Mouse (Mus musculus) spleen, adult 2 months (tissue): ENCODE measurements around the gene Dqx1. TPM values are rescaled to one million over a fixed set of nuclear protein-coding genes. Genes with fewer than 3 reads are reported as not detected.

Experiments used
- DNase-seq, 2 experiments: peaks; one replicate each; pipeline versions ENCODE4 v3.0.0 to v3.0.0-alpha.2; 2012 to 2021; ENCODE audit warnings: low spot score in 2 of 2, low read depth in 1 of 2
- H3K27ac ChIP-seq: fragments of 200-500 bp; 2 replicates; pipeline ENCODE4 v1.5.1; 2012; ENCODE audit warnings: low read length, inconsistent platforms; ENCODE audit not compliant: insufficient read depth
- H3K27me3 ChIP-seq: fragments of 200-500 bp; 2 replicates; pipeline ENCODE4 v1.6.1; 2012; ENCODE audit warnings: mild to moderate bottlenecking, moderate library complexity, low read length, inconsistent platforms; ENCODE audit not compliant: control insufficient read depth, insufficient read depth
- H3K36me3 ChIP-seq: fragments of 200-500 bp; 2 replicates; pipeline ENCODE4 v1.6.1; 2012; ENCODE audit warnings: mild to moderate bottlenecking, low read length, inconsistent platforms; ENCODE audit not compliant: control insufficient read depth, insufficient read depth
- H3K4me1 ChIP-seq: fragments of 200-500 bp; 2 replicates; pipeline ENCODE4 v1.6.1; 2011; ENCODE audit warnings: inconsistent platforms; ENCODE audit not compliant: control insufficient read depth, insufficient read depth, insufficient read length
- H3K4me3 ChIP-seq: fragments of 200-500 bp; 2 replicates; pipeline ENCODE4 v1.5.1; 2011; ENCODE audit warnings: mild to moderate bottlenecking, inconsistent platforms; ENCODE audit not compliant: insufficient read depth, insufficient read length; ENCODE audit errors: extremely low read depth
- CTCF ChIP-seq: fragments of 200-500 bp; IDR thresholded peaks from 2 replicates; pipeline ENCODE4 v1.5.1; 2011; ENCODE audit warnings: mild to moderate bottlenecking, inconsistent platforms; ENCODE audit not compliant: insufficient read depth, insufficient read length, insufficient replicate concordance; ENCODE audit errors: extremely low read depth
- POLR2A ChIP-seq: fragments of 200-500 bp; IDR thresholded peaks from 2 replicates; pipeline ENCODE4 v1.6.1; 2011; ENCODE audit warnings: low read depth, low read length, inconsistent platforms
- WGBS: fragments of 180-500 bp; shearing (Covaris S2); methylation state at CpG from one replicate; pipeline ENCODE4 v1.1.7; 2018; 5-methylcytosine and 5-hydroxymethylcytosine counted together
- polyA plus RNA-seq: library from polyadenylated mRNA; depleted of rRNA; stranded (reverse); fragments of >200 nt; gene quantifications from 2 replicates; pipeline ENCODE4 v1.2.3, GENCODE M21; 2012

Gene Dqx1
- polyA plus RNA-seq, 1 experiment, result 2.7 TPM

DNA sequence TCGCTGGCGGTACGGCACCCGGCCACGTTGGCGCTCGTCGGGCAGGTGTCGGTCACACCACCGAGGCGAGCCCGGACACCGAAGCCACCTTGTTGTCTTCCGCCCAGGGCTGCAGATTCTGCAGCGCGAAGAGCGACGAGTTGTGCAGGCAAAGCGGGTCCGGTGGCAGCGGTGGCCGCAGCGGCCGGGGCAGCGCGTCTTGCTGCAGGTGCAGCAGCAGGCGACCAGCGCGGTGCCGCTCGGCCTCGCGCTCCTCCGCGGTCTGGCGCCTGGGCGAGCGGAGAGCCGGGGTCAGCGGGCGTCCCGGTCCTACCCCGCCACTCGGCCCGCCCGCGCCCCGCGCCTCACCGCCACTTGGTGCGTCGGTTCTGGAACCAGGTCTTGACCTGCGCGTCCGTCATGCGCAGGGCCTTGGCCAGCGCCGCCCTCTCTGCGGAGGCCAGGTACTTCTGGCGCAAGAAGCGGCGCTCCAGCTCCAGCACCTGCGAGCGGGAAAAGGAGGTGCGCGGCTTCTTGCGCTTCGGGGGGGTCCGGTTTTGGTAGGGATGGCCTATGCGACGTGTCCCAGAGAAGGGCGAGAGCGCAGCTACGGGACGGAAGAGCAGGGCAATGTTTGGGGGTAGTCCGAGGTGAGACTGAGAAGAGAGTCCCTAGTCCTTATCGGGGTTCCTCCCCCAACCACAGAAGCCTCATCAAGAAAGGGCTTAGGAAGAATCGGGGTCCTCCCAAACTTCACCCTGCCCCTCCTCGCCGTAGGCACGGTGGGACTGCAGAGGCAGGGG, 11.3 kb downstream of the Dqx1 start:
- TF ChIP-seq CTCF (no peak), POLR2A (no peak)
- no peak for DNase-seq
- WGBS, result 3% methylated on average over 81 of the region's 81 CpGs
- Histone ChIP-seq H3K4me3 (0 out of 2 replicates have a peak overlapping the region, but pooled peaks have one; percentile 3), H3K27me3 (peaks cover 33% of the 10 kb centered on the region), H3K27ac (no peak overlapping the region), H3K4me1 (peaks cover 26% of the 10 kb centered on the region), H3K36me3 (no peaks in the 10 kb centered on the region)

DNA sequence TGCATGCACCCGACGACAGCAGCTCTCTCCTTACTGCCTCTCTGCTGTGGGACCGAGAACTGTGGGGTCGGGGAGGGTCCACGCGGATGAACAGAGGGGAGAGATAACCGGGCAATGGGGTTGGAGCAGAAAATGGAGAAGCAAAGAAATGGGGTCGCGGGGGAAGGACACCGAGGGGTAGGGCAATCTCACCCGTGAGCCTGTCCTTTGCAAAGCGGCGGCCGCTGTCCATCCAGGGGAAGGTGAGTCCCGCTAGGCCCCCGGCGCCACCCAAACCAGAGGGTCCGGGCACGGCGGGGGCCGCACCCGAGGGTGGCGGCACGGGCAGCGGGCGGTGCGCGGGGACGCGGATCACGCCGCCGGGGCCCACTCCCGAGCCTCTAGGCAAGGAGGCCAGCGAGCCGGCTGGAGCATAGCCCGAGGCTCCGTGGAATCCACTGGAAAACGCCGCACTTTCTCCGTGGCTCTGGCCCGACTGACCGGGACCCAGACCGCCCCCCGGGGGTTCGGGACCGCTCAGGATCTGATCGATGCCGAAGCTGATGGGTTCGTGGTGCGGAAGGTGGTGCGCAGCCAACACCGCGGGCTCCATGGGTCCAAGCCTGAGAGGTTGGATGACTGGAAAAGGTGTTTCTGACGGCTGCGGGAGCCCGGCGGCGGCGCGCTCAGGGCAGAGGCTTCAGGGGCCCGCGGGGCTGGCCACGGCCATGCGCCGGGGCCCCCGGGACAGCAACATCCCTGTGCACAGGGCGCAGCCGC, 12.0 kb downstream of the Dqx1 start:
- 5% methylated on average over 67 of the region's 69 CpGs for WGBS
- TF ChIP-seq CTCF (no peak), POLR2A (no peak)
- peaks cover 33% of the 10 kb centered on the region for H3K27me3 ChIP-seq
- no peak overlapping the region for H3K4me3 ChIP-seq
- DNase-seq, result no peak
- H3K4me1 ChIP-seq, result peaks cover 26% of the 10 kb centered on the region
- no peaks in the 10 kb centered on the region for H3K36me3 ChIP-seq
- H3K27ac ChIP-seq, result no peak overlapping the region

DNA sequence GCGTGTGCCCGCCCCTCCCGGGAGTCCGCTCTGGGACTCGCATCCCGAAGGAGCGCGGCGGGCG, 12.4 kb downstream of the Dqx1 start, which contains the start of gene Tlx2:
TSS of gene Tlx2 (minus strand) at position 47 of the 64 bp plus-strand sequence.
- Histone ChIP-seq H3K27ac (no peak within 1 kb of the TSS), H3K4me1 (peaks cover 26% of the 10 kb centered on the region), H3K36me3 (no peaks in the 10 kb centered on the region), H3K27me3 (peaks cover 33% of the 10 kb centered on the region), H3K4me3 (0 out of 2 replicates have a peak within 1 kb of the TSS, but pooled peaks have one; percentile 3)
- no peak for DNase-seq
- TF ChIP-seq CTCF, result no peak
- no peak for TF ChIP-seq POLR2A
- WGBS, result 1% methylated on average over 10 of the region's 10 CpGs

DNA sequence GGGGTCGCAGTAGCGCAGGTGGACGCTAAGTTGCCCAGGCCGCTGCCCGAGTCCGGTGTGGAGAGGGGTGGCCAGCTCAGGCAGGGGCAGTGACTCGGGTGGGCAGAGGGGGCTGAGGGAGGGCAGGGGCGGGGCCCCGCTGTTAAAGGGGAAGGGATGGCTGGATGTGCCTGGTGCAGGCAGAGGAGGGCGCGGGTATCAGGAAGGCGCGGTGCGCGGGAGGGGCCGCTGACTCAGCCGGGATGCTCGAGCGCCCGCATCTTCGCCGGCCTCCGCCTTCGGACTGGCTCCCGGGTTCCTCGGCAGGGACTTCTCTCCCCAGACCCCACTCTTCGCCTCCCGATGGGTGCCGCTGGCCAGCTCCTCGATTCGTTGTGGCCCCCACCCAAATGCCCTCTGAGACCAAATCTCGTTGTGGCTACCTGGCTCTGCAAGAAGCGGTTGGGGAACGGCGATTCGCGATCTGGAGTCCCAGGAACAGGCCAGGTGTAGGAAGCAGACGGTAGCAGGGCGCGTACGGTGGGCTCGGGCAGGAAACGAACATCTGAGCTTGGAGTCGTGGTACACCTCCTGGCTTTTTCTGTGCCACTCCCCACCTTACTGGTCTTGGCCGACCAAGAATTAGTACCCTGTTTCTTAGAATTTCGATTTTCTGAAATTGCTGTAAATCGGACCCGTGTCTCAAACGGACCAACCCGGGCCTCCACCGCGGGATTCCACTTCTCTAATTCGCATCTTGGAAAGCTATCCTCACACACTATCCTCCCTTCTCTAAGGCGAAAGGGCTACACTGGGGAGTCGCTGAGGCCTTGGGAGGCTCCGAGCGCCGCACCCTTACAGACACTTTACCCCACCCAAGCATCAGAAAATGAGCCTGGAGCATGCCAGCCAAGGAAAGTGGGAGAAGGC, 12.9 kb downstream of the Dqx1 start:
- no peaks in the 10 kb centered on the region for H3K36me3 ChIP-seq
- H3K27me3 ChIP-seq, result peaks cover 33% of the 10 kb centered on the region
- H3K27ac ChIP-seq, result no peak overlapping the region
- no peak overlapping the region for H3K4me3 ChIP-seq
- TF ChIP-seq CTCF (no peak), POLR2A (no peak)
- DNase-seq, result no peak
- H3K4me1 ChIP-seq, result peaks cover 26% of the 10 kb centered on the region
- WGBS, result 2% methylated on average over 57 of the region's 58 CpGs

DNA sequence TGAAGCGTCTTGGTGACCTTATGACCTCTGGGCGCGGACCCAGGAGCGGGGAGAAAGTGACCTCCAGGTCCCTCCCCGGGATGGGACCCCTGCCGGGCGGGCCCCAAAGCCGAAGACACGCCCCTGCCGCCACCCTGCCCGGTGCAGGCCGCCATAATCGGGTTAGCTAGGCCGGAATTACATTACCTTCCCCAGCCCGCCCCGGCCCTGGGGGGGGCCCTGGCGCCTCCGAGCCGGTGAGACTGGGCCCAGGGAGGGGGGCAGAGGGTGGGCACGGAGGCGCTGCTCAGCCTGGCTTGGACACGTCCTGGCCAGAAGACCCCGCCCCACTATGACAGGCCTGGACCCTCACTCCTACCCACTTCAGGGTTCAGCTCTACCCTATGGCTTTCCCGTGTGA, 13.6 kb downstream of the Dqx1 start:
- Histone ChIP-seq H3K27ac (no peak overlapping the region), H3K4me1 (peaks cover 26% of the 10 kb centered on the region), H3K27me3 (peaks cover 33% of the 10 kb centered on the region), H3K36me3 (no peaks in the 10 kb centered on the region), H3K4me3 (no peak overlapping the region)
- TF ChIP-seq CTCF (no peak), POLR2A (no peak)
- WGBS, result 6% methylated on average over 23 of the region's 24 CpGs
- DNase-seq, result no peak

DNA sequence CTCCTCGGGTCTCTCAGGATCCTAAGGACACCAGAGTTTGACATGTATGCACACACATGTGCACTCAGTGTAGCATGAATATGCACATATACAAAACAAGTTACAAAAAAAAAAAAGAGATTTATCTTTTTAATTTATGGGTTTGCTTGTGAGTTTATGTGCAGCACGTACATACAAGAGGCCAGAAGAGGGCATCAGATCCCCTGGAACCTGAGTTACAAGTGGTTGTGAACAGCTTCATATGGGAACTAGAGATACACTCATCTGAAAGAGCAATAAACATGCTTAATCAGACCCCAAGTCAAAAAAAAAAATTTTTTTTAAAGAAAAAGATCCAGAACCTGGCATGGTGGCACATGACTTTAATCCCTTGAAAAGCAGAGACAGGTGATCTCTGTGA, 17.3 kb downstream of the Dqx1 start:
- peaks cover 14% of the 10 kb centered on the region for H3K4me1 ChIP-seq
- DNase-seq, result no peak
- no peak overlapping the region for H3K4me3 ChIP-seq
- peaks cover 18% of the 10 kb centered on the region for H3K27me3 ChIP-seq
- 18% methylated on average over 2 of the region's 2 CpGs for WGBS
- no peaks in the 10 kb centered on the region; the same call in 1 of the 2 replicates for H3K36me3 ChIP-seq
- TF ChIP-seq POLR2A, result no peak
- TF ChIP-seq CTCF, result no peak
- H3K27ac ChIP-seq, result no peak overlapping the region
